Mouse (Mus musculus): ENCODE results near the gene Gpr155. TPM values are rescaled to one million over a fixed set of nuclear protein-coding genes. Genes with fewer than 3 reads are reported as not detected.

Gene Gpr155
- 5.8 and 6.1 TPM in 2 replicates for polyA plus RNA-seq (2016; fragmentation: Nextera tagmentation; extraction: Ambion mirVana)

- peak within 1 kb of the TSS; percentile 65 for H3K4me3 ChIP-seq (replicated peaks)
- H3K27me3 ChIP-seq = peaks cover 3% of the 10 kb centered on the region; the same call in 1 of the 2 replicates
- peak within 1 kb of the TSS; percentile 69 for H3K9ac ChIP-seq (replicated peaks)
- H3K9me3 ChIP-seq = no peaks in the 10 kb centered on the region
- ATAC-seq (ENCODE audit: insufficient number of reproducible peaks, insufficient read depth, low FRiP score, low TSS enrichment, low read depth) = peak; percentile 99
- H3K4me1 ChIP-seq (replicated peaks) = peaks cover 6% of the 10 kb centered on the region
- H3K36me3 ChIP-seq = no peaks in the 10 kb centered on the region
- peak within 1 kb of the TSS; percentile 47 for H3K27ac ChIP-seq
- peak within 1 kb of the TSS; percentile 98 for H3K4me2 ChIP-seq
- under 1% methylated on average over 42 of the region's 44 CpGs for WGBS
Observed at GRCm38 (mm10) chr2:73386356-73387046, at the start of gene Gpr155. Gene Gpr155 (minus strand): TSS chr2:73386572.

GRCm38 (mm10) chr2:73435847-73436246 is 49.5 kb upstream of the Gpr155 start:
- no peak overlapping the region for H3K4me2 ChIP-seq
- H3K9ac ChIP-seq (replicated peaks) = no peak overlapping the region
- 94% methylated on average over 2 of the region's 2 CpGs for WGBS
- no peak overlapping the region for H3K27ac ChIP-seq
- peaks cover 88% of the 10 kb centered on the region for H3K36me3 ChIP-seq
- no peak overlapping the region for H3K4me3 ChIP-seq (replicated peaks)
- H3K27me3 ChIP-seq = no peaks in the 10 kb centered on the region
- no peak for ATAC-seq (ENCODE audit: insufficient number of reproducible peaks, insufficient read depth, low FRiP score, low TSS enrichment, low read depth)
- peaks cover 12% of the 10 kb centered on the region for H3K4me1 ChIP-seq (replicated peaks)
- H3K9me3 ChIP-seq = 0 out of 2 replicates have a peak, but pooled peaks cover 3% of the 10 kb centered on the region

- ATAC-seq (ENCODE audit: insufficient number of reproducible peaks, insufficient read depth, low FRiP score, low TSS enrichment, low read depth) = no peak
- WGBS = 26% methylated on average over 14 of the region's 14 CpGs
- no peak overlapping the region for H3K4me2 ChIP-seq
- H3K4me1 ChIP-seq (replicated peaks) = peaks cover 17% of the 10 kb centered on the region
- no peaks in the 10 kb centered on the region for H3K27me3 ChIP-seq
- H3K36me3 ChIP-seq = peaks cover 56% of the 10 kb centered on the region
- no peak overlapping the region for H3K4me3 ChIP-seq (replicated peaks)
- no peaks in the 10 kb centered on the region for H3K9me3 ChIP-seq
- peak overlapping the region; percentile 73 for H3K27ac ChIP-seq
- H3K9ac ChIP-seq (replicated peaks) = peak overlapping the region; percentile 18; the same call in 1 of the 2 replicates
Observed at GRCm38 (mm10) chr2:73431959-73432396, 45.6 kb upstream of the Gpr155 start.

GRCm38 (mm10) chr2:73428803-73429468 is 42.6 kb upstream of the Gpr155 start:
- Histone ChIP-seq H3K4me1 (replicated peaks) (peaks cover 17% of the 10 kb centered on the region), H3K9ac (replicated peaks) (no peak overlapping the region; the same call in 1 of the 2 replicates), H3K27ac (peak overlapping the region; percentile 79), H3K4me2 (peak overlapping the region; percentile 17; the same call in 1 of the 2 replicates), H3K27me3 (no peaks in the 10 kb centered on the region), H3K9me3 (no peaks in the 10 kb centered on the region), H3K36me3 (peaks cover 28% of the 10 kb centered on the region), H3K4me3 (replicated peaks) (no peak overlapping the region)
- WGBS = 45% methylated on average over 21 of the region's 21 CpGs
- ATAC-seq (ENCODE audit: insufficient number of reproducible peaks, insufficient read depth, low FRiP score, low TSS enrichment, low read depth) = peak; percentile 63; the same call in 1 of the 2 replicates

GRCm38 (mm10) chr2:73427293-73427692 is 40.9 kb upstream of the Gpr155 start:
- H3K9ac ChIP-seq (replicated peaks) = no peak overlapping the region
- no peak overlapping the region for H3K4me3 ChIP-seq (replicated peaks)
- H3K9me3 ChIP-seq = no peaks in the 10 kb centered on the region
- WGBS = 43% methylated on average over 1 of the region's 1 CpGs
- ATAC-seq (ENCODE audit: insufficient number of reproducible peaks, insufficient read depth, low FRiP score, low TSS enrichment, low read depth) = no peak
- peaks cover 14% of the 10 kb centered on the region for H3K36me3 ChIP-seq
- no peak overlapping the region for H3K27ac ChIP-seq
- H3K4me1 ChIP-seq (replicated peaks) = peaks cover 15% of the 10 kb centered on the region
- no peaks in the 10 kb centered on the region for H3K27me3 ChIP-seq
- H3K4me2 ChIP-seq = no peak overlapping the region

- Histone ChIP-seq H3K4me2 (no peak overlapping the region), H3K36me3 (no peaks in the 10 kb centered on the region; the same call in 1 of the 2 replicates), H3K4me1 (replicated peaks) (peaks cover 10% of the 10 kb centered on the region), H3K9me3 (no peaks in the 10 kb centered on the region), H3K4me3 (replicated peaks) (no peak overlapping the region), H3K27ac (no peak overlapping the region), H3K27me3 (no peaks in the 10 kb centered on the region), H3K9ac (replicated peaks) (no peak overlapping the region)
- 68% methylated on average over 14 of the region's 14 CpGs for WGBS
- no peak for ATAC-seq (ENCODE audit: insufficient number of reproducible peaks, insufficient read depth, low FRiP score, low TSS enrichment, low read depth)
Observed at GRCm38 (mm10) chr2:73425822-73426221, 39.5 kb upstream of the Gpr155 start.

- H3K4me2 ChIP-seq = no peak overlapping the region
- 79% methylated on average over 7 of the region's 7 CpGs for WGBS
- no peak; the same call in 1 of the 2 replicates for ATAC-seq (ENCODE audit: insufficient number of reproducible peaks, insufficient read depth, low FRiP score, low TSS enrichment, low read depth)
- no peaks in the 10 kb centered on the region for H3K36me3 ChIP-seq
- H3K9ac ChIP-seq (replicated peaks) = no peak overlapping the region
- H3K27me3 ChIP-seq = no peaks in the 10 kb centered on the region
- H3K4me1 ChIP-seq (replicated peaks) = 0 out of 2 replicates have a peak, but pooled peaks cover 3% of the 10 kb centered on the region
- H3K9me3 ChIP-seq = no peaks in the 10 kb centered on the region
- H3K27ac ChIP-seq = 0 out of 2 replicates have a peak overlapping the region, but pooled peaks have one; percentile 5
- H3K4me3 ChIP-seq (replicated peaks) = no peak overlapping the region
Observed at GRCm38 (mm10) chr2:73419730-73420129, 33.4 kb upstream of the Gpr155 start.

- no peak overlapping the region for H3K4me3 ChIP-seq (replicated peaks)
- no peaks in the 10 kb centered on the region for H3K36me3 ChIP-seq
- no peak for ATAC-seq (ENCODE audit: insufficient number of reproducible peaks, insufficient read depth, low FRiP score, low TSS enrichment, low read depth)
- H3K27ac ChIP-seq = no peak overlapping the region
- WGBS = 31% methylated on average over 4 of the region's 4 CpGs
- H3K4me1 ChIP-seq (replicated peaks) = 0 out of 2 replicates have a peak, but pooled peaks cover 3% of the 10 kb centered on the region
- no peaks in the 10 kb centered on the region for H3K9me3 ChIP-seq
- no peaks in the 10 kb centered on the region for H3K27me3 ChIP-seq
- H3K4me2 ChIP-seq = no peak overlapping the region
- H3K9ac ChIP-seq (replicated peaks) = no peak overlapping the region
Observed at GRCm38 (mm10) chr2:73419285-73419684, 32.9 kb upstream of the Gpr155 start.

GRCm38 (mm10) chr2:73415892-73416291 is 29.5 kb upstream of the Gpr155 start:
- Histone ChIP-seq H3K9me3 (no peaks in the 10 kb centered on the region), H3K9ac (replicated peaks) (no peak overlapping the region), H3K36me3 (no peaks in the 10 kb centered on the region), H3K4me1 (replicated peaks) (0 out of 2 replicates have a peak, but pooled peaks cover 3% of the 10 kb centered on the region), H3K4me3 (replicated peaks) (no peak overlapping the region), H3K27ac (no peak overlapping the region), H3K4me2 (no peak overlapping the region), H3K27me3 (no peaks in the 10 kb centered on the region)
- ATAC-seq (ENCODE audit: insufficient number of reproducible peaks, insufficient read depth, low FRiP score, low TSS enrichment, low read depth) = no peak
- WGBS = 62% methylated on average over 5 of the region's 5 CpGs

- no peaks in the 10 kb centered on the region for H3K36me3 ChIP-seq
- H3K9me3 ChIP-seq = no peaks in the 10 kb centered on the region
- ATAC-seq (ENCODE audit: insufficient number of reproducible peaks, insufficient read depth, low FRiP score, low TSS enrichment, low read depth) = no peak
- no peak overlapping the region for H3K4me2 ChIP-seq
- no peaks in the 10 kb centered on the region for H3K4me1 ChIP-seq (replicated peaks)
- WGBS = 89% methylated on average over 8 of the region's 8 CpGs
- H3K27ac ChIP-seq = no peak overlapping the region
- H3K9ac ChIP-seq (replicated peaks) = no peak overlapping the region
- H3K27me3 ChIP-seq = no peaks in the 10 kb centered on the region
- no peak overlapping the region for H3K4me3 ChIP-seq (replicated peaks)
Observed at GRCm38 (mm10) chr2:73410076-73410475, 23.7 kb upstream of the Gpr155 start.

GRCm38 (mm10) chr2:73407662-73408061 is 21.3 kb upstream of the Gpr155 start:
- H3K9me3 ChIP-seq = no peaks in the 10 kb centered on the region
- no peaks in the 10 kb centered on the region for H3K36me3 ChIP-seq
- H3K9ac ChIP-seq (replicated peaks) = no peak overlapping the region
- peaks cover 10% of the 10 kb centered on the region for H3K4me1 ChIP-seq (replicated peaks)
- 67% methylated on average over 4 of the region's 4 CpGs for WGBS
- no peaks in the 10 kb centered on the region for H3K27me3 ChIP-seq
- no peak overlapping the region for H3K27ac ChIP-seq
- no peak overlapping the region for H3K4me2 ChIP-seq
- ATAC-seq (ENCODE audit: insufficient number of reproducible peaks, insufficient read depth, low FRiP score, low TSS enrichment, low read depth) = no peak
- no peak overlapping the region for H3K4me3 ChIP-seq (replicated peaks)

Measured in limb, embryonic 12.5 days (tissue).